ENCODE assay signal across 8 mouse cellular contexts in genomic region chr13:84613004-84613403, GRCm38 (mm10).
A peak's percentile ranks its signal among the peaks of the same experiment; 100 is the strongest.
DNase-seq lines count a peak whose midpoint lies in the region; ATAC-seq lines count a peak whose summit lies in the region.

No protein-coding gene starts in this region.

- H3K36me3 ChIP-seq in kidney, embryonic 15.5 days, result no peaks in the 10 kb centered on the region
- H3K36me3 ChIP-seq in kidney, embryonic 16.5 days (ENCODE audit: insufficient read depth, low read length), result no peaks in the 10 kb centered on the region
- no peaks in the 10 kb centered on the region for H3K36me3 ChIP-seq in midbrain, embryonic 13.5 days

- DNase-seq in layer of hippocampus, adult 18-20 months (ENCODE audit: low spot score in 2 of 2), result peak; percentile 70 to 85
- DNase-seq in urinary bladder, postnatal 36 days (ENCODE audit: low spot score in 2 of 2), result no peak
- DNase-seq in c-Kit-positive CD71-positive TER-119-positive erythroid progenitor cells, embryonic 14.5 days (ENCODE audit: low spot score), result no peak

- H3K9me3 ChIP-seq in kidney, embryonic 15.5 days (replicated peaks), result no peaks in the 10 kb centered on the region
- H3K9me3 ChIP-seq in kidney, embryonic 16.5 days (ENCODE audit: low read length), result no peaks in the 10 kb centered on the region
- no peaks in the 10 kb centered on the region for H3K9me3 ChIP-seq in midbrain, embryonic 13.5 days

- no peak overlapping the region for H3K4me3 ChIP-seq in kidney, embryonic 15.5 days (replicated peaks)
- H3K4me3 ChIP-seq in kidney, embryonic 16.5 days (ENCODE audit: low read length), result no peak overlapping the region
- no peak overlapping the region for H3K4me3 ChIP-seq in midbrain, embryonic 13.5 days (replicated peaks)

- no peak overlapping the region for H3K9ac ChIP-seq in kidney, embryonic 15.5 days
- no peak overlapping the region for H3K9ac ChIP-seq in kidney, embryonic 16.5 days (replicated peaks; ENCODE audit: low read length)
- H3K9ac ChIP-seq in midbrain, embryonic 13.5 days (replicated peaks), result no peak overlapping the region

- 0 out of 2 replicates have a peak, but pooled peaks have one; percentile 25 for ATAC-seq in kidney, embryonic 15.5 days (replicated peaks; ENCODE audit: low FRiP score)
- no peak for ATAC-seq in kidney, embryonic 16.5 days (ENCODE audit: low FRiP score, low TSS enrichment)
- ATAC-seq in common myeloid progenitor, adult 5-6 weeks (replicated peaks; ENCODE audit: low read depth, poor library complexity, severe bottlenecking), result 0 out of 2 replicates have a peak, but pooled peaks have one; percentile 18
- no peak for ATAC-seq in midbrain, embryonic 13.5 days
- ATAC-seq in megakaryocyte, adult 5-6 weeks (ENCODE audit: poor library complexity, severe bottlenecking), result no peak

- H3K4me2 ChIP-seq in kidney, embryonic 15.5 days, result no peak overlapping the region
- H3K4me2 ChIP-seq in kidney, embryonic 16.5 days (replicated peaks; ENCODE audit: low read depth, low read length), result no peak overlapping the region
- H3K4me2 ChIP-seq in midbrain, embryonic 13.5 days (replicated peaks), result no peak overlapping the region

- no peaks in the 10 kb centered on the region for H3K4me1 ChIP-seq in kidney, embryonic 15.5 days
- H3K4me1 ChIP-seq in kidney, embryonic 16.5 days (ENCODE audit: insufficient read depth, low read length), result no peaks in the 10 kb centered on the region
- H3K4me1 ChIP-seq in midbrain, embryonic 13.5 days (replicated peaks), result peaks cover 7% of the 10 kb centered on the region; the same call in 1 of the 2 replicates

- no peaks in the 10 kb centered on the region for H3K27me3 ChIP-seq in kidney, embryonic 15.5 days
- no peaks in the 10 kb centered on the region for H3K27me3 ChIP-seq in kidney, embryonic 16.5 days (ENCODE audit: insufficient read depth, low read length)
- H3K27me3 ChIP-seq in midbrain, embryonic 13.5 days, result no peaks in the 10 kb centered on the region

- no peak overlapping the region for H3K27ac ChIP-seq in kidney, embryonic 15.5 days
- no peak overlapping the region for H3K27ac ChIP-seq in kidney, embryonic 16.5 days (ENCODE audit: low read length)
- 0 out of 2 replicates have a peak overlapping the region, but pooled peaks have one; percentile 25 for H3K27ac ChIP-seq in midbrain, embryonic 13.5 days

- 43% methylated on average over 2 of the region's 2 CpGs for WGBS in kidney, embryonic 15.5 days
- 47% methylated on average over 2 of the region's 2 CpGs for WGBS in kidney, embryonic 16.5 days
- 30% methylated on average over 2 of the region's 2 CpGs for WGBS in midbrain, embryonic 13.5 days

Comparison
In these comparisons a context has a peak if more than half of its experiments do, and no peak if none do; other contexts are left out.
1. ATAC-seq: peak in kidney, embryonic 15.5 days (single experiment) and common myeloid progenitor, adult 5-6 weeks (single experiment); none in kidney, embryonic 16.5 days (single experiment), midbrain, embryonic 13.5 days (single experiment) and megakaryocyte, adult 5-6 weeks (single experiment).
2. DNase-seq: peak in layer of hippocampus, adult 18-20 months (2 of 2); none in urinary bladder, postnatal 36 days (0 of 2) and c-Kit-positive CD71-positive TER-119-positive erythroid progenitor cells, embryonic 14.5 days (single experiment).